Mouse (Mus musculus) cerebellum, adult 9-11 months (tissue): ENCODE measurements around the gene Palld.

Experiments used
- DNase-seq: peaks from one replicate; pipeline ENCODE4 v3.0.0; 2022

Gene Palld

GRCm38 (mm10) chr8:61579831-61580230 lies 322.7 kb downstream of the Palld start:
- no peak for DNase-seq

GRCm38 (mm10) chr8:61578754-61579153 lies 323.7 kb downstream of the Palld start:
- no peak for DNase-seq

- DNase-seq = no peak
Measured at GRCm38 (mm10) chr8:61575096-61575653, 327.3 kb downstream of the Palld start.

- no peak for DNase-seq
Measured at GRCm38 (mm10) chr8:61574526-61574925, 328.0 kb downstream of the Palld start.

GRCm38 (mm10) chr8:61573179-61573937 lies 329.1 kb downstream of the Palld start:
- DNase-seq = no peak

GRCm38 (mm10) chr8:61572697-61573096 lies 329.8 kb downstream of the Palld start:
- DNase-seq = no peak

- no peak for DNase-seq
Measured at GRCm38 (mm10) chr8:61570637-61571036, 331.9 kb downstream of the Palld start.

- no peak for DNase-seq
Measured at GRCm38 (mm10) chr8:61569721-61570120, 332.8 kb downstream of the Palld start.

GRCm38 (mm10) chr8:61569211-61569610 lies 333.3 kb downstream of the Palld start:
- DNase-seq = no peak

GRCm38 (mm10) chr8:61563378-61563777 lies 339.1 kb downstream of the Palld start:
- DNase-seq = no peak

- DNase-seq = no peak
Measured at GRCm38 (mm10) chr8:61562626-61563025, 339.9 kb downstream of the Palld start.

GRCm38 (mm10) chr8:61561220-61561619 lies 341.3 kb downstream of the Palld start:
- no peak for DNase-seq

GRCm38 (mm10) chr8:61559979-61560378 lies 342.5 kb downstream of the Palld start:
- no peak for DNase-seq

GRCm38 (mm10) chr8:61559450-61559849 lies 343.0 kb downstream of the Palld start:
- no peak for DNase-seq

GRCm38 (mm10) chr8:61558051-61558846 lies 344.2 kb downstream of the Palld start:
- DNase-seq = no peak

- DNase-seq = no peak
Measured at GRCm38 (mm10) chr8:61557036-61557435, 345.5 kb downstream of the Palld start.

GRCm38 (mm10) chr8:61556219-61556618 lies 346.3 kb downstream of the Palld start:
- DNase-seq = no peak

GRCm38 (mm10) chr8:61555343-61555742 lies 347.1 kb downstream of the Palld start:
- no peak for DNase-seq

GRCm38 (mm10) chr8:61552755-61553402 lies 349.6 kb downstream of the Palld start:
- no peak for DNase-seq

- no peak for DNase-seq
Measured at GRCm38 (mm10) chr8:61552221-61552620, 350.3 kb downstream of the Palld start.

- no peak for DNase-seq
Measured at GRCm38 (mm10) chr8:61550006-61550748, 352.3 kb downstream of the Palld start.

GRCm38 (mm10) chr8:61549585-61549984 lies 352.9 kb downstream of the Palld start:
- no peak for DNase-seq
